Mouse (Mus musculus) liver, postnatal 0 days (tissue): ENCODE measurements around the gene Asb1.

ENCODE experiments used
- CTCF ChIP-seq: sonication (generic); IDR thresholded peaks from 2 replicates; pipeline ENCODE4 v1.5.1; 2016; ENCODE audit warnings: antibody characterized with exemption, low read depth
- EP300 ChIP-seq: IDR thresholded peaks from 2 replicates; pipeline ENCODE4 v1.6.1; 2016; ENCODE audit warnings: antibody characterized with exemption, low read depth, mild to moderate bottlenecking

DNA sequence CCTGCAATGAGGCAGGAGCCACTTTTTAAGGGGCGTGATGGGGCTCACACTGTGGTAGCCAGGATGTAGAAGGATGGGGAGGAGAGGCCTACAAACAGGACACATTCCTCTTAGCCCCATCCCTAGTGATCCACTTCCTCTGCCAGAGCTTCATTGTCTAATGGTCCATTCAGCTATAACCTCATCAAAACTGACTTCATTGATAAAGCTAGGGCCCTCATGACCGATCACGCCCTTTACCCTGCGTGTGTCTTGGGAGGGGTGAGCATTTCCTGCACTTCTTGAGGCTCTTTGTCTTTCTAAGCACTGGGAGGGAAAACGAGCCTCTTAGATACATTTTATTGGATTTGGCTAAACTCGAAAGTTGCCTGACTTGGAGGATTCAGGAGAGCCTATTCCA is 66.8 kb downstream of the Asb1 start:
- TF ChIP-seq EP300: no peak
- TF ChIP-seq CTCF: no peak
